Mouse (Mus musculus): ENCODE results near the gene Tspan18. TPM values are rescaled to one million over a fixed set of nuclear protein-coding genes. Genes with fewer than 3 reads are reported as not detected.
A peak's percentile ranks its signal among the peaks of the same experiment; 100 is the strongest.

The Tspan18 gene
- polyA plus RNA-seq (2012; rRNA removed): 10.7 and 12.2 TPM in 2 replicates

DNA sequence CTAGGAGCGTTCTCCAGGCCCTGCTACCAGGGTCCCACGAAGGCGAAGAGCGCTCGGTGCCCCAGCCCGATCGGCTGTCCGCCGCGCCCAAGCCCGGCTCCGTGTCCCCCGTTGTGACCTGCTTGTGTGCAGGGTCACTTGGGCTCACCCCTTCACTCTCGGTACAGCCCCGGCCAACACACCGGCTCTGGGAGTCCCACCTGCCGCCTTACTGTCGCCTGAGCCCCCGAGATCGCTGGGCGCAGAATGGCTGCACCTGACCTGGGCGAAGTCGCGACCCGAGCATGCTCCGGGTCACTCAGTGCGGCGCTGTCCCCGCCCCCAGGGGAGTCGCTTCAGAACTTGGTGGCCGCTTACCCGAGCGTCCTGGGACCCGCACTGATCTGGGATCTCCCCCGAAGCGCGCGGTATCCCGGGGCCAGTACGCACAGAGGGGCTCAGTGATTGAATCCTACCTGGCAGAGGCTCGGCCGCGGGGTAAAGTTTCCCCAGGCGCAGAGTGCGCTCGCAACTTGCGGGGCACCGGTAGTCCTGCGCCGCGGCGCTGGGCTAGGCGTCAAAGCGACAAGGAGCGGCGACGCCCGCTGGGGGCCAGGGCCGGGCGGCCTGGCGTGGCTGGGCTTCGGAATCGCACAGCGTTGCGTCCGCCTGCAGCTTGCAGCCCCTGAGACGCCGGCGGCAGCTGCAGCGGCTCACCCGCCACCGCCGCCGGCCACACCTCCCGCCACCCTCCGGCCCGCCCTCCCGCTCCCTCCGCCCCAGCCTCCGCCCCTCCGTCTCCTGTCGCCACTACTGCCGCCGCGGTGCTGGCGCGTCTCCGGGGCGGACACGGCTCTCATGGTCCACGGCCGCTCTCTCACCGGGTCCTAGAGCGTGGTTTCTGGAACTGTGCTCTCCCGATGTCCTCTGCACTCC is at the start of gene Tspan18:
Gene Tspan18 (minus strand): TSS at position 689 of the 915 bp plus-strand sequence.
- TF ChIP-seq CTCF (IDR thresholded peaks at IDR 0.05; ENCODE audit: borderline replicate concordance, control insufficient read depth, extremely low read depth, insufficient read depth, low read length, poor library complexity) (no peak), POLR2A (IDR thresholded peaks at IDR 0.05; ENCODE audit: control insufficient read depth, extremely low read depth, insufficient read depth, low read length, poor library complexity) (no peak)
- peak; percentile 42 for DNase-seq
- no peaks in the 10 kb centered on the region for H3K36me3 ChIP-seq (ENCODE audit: control insufficient read depth, insufficient read depth, low read length)
- H3K4me3 ChIP-seq (ENCODE audit: control insufficient read depth, insufficient read depth, low read length): peak within 1 kb of the TSS; percentile 44
- under 1% methylated on average over 93 of the region's 95 CpGs for WGBS
- H3K4me1 ChIP-seq (replicated peaks; ENCODE audit: control insufficient read depth, insufficient read depth, low read length): peaks cover 13% of the 10 kb centered on the region
- no peak within 1 kb of the TSS for H3K27ac ChIP-seq (ENCODE audit: control insufficient read depth, insufficient read depth, low read length)
- H3K27me3 ChIP-seq (ENCODE audit: control insufficient read depth, insufficient read depth, low read length): peaks cover 7% of the 10 kb centered on the region; the same call in 1 of the 2 replicates

DNA sequence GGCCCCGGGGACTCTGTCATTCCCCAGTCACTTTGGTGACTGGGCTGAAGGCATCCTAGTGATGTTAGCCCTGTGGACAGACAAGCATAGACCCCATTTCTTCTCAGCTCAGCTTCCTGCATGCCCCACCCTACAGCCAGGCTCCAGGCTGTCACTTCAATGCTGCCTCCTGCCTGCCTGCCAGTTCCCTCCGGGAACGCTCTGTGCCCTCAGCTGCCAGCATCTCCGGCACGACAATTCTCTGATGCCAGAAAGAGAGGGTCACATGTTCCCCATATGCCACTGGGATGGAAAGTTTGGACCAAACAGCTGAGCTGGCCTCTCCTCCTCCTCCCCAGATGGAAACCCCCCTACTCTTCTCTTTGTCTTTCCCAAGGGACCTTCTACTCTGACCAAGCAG is 49.5 kb upstream of the Tspan18 start:
- no peak for DNase-seq

DNA sequence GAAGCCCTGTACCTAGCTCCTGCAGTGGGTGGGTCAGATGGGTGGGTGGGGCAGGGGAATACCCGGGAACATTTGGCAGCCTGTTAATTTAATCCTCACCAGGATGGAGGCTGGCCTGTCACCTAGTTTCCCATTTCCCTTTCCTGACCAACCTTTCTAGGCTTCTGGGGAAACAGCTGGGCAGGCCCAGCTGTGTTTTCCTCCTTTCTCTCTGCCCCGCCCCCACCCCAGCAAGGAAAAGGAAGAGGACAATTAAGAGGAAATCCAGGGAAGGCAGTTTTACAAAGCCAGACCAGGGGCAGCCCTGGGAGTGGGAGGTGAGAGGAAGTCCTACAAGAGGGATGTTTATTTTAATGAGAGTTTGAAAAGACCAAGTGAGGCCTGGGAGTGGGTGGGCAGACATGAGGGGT is 46.4 kb upstream of the Tspan18 start:
- DNase-seq: no peak

More for the DNA sequence above, 49.5 kb upstream of the Tspan18 start:
- H3K27ac ChIP-seq (ENCODE audit: control insufficient read depth, insufficient read depth, low read length): no peak overlapping the region
- no peak for TF ChIP-seq CTCF (IDR thresholded peaks at IDR 0.05; ENCODE audit: borderline replicate concordance, control insufficient read depth, extremely low read depth, insufficient read depth, low read length, poor library complexity)
- no peak for TF ChIP-seq POLR2A (IDR thresholded peaks at IDR 0.05; ENCODE audit: control insufficient read depth, extremely low read depth, insufficient read depth, low read length, poor library complexity)
- H3K36me3 ChIP-seq (ENCODE audit: control insufficient read depth, insufficient read depth, low read length): no peaks in the 10 kb centered on the region
- no peak overlapping the region for H3K4me3 ChIP-seq (ENCODE audit: control insufficient read depth, insufficient read depth, low read length)
- H3K27me3 ChIP-seq (ENCODE audit: control insufficient read depth, insufficient read depth, low read length): no peaks in the 10 kb centered on the region
- WGBS: 95% methylated on average over 5 of the region's 5 CpGs
- H3K4me1 ChIP-seq (replicated peaks; ENCODE audit: control insufficient read depth, insufficient read depth, low read length): no peaks in the 10 kb centered on the region

DNA sequence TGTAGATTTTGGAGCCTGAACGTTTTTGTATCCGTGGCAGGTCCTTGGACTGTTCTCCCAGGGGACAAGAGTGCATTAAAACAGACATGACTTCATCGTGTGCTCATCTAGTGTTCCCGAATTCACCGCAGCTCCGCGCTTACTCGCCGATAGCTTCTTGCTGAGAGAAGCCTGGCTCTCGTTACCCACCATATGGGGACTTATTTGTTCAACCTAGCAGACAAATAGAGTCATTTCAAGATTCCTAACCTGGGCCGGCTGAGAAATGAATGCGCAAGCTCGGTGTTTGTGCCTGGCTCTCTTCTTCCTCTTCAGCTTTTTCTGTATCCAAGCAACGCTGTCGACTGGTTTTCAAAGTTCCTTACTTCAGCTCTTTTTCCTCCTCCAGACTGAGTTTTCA is 43.5 kb upstream of the Tspan18 start:
- no peak overlapping the region for H3K4me3 ChIP-seq (ENCODE audit: control insufficient read depth, insufficient read depth, low read length)
- H3K36me3 ChIP-seq (ENCODE audit: control insufficient read depth, insufficient read depth, low read length): no peaks in the 10 kb centered on the region
- no peaks in the 10 kb centered on the region for H3K27me3 ChIP-seq (ENCODE audit: control insufficient read depth, insufficient read depth, low read length)
- no peak overlapping the region for H3K27ac ChIP-seq (ENCODE audit: control insufficient read depth, insufficient read depth, low read length)
- 73% methylated on average over 15 of the region's 15 CpGs for WGBS
- DNase-seq: no peak
- TF ChIP-seq CTCF (IDR thresholded peaks at IDR 0.05; ENCODE audit: borderline replicate concordance, control insufficient read depth, extremely low read depth, insufficient read depth, low read length, poor library complexity) (no peak), POLR2A (IDR thresholded peaks at IDR 0.05; ENCODE audit: control insufficient read depth, extremely low read depth, insufficient read depth, low read length, poor library complexity) (no peak)
- no peaks in the 10 kb centered on the region for H3K4me1 ChIP-seq (replicated peaks; ENCODE audit: control insufficient read depth, insufficient read depth, low read length)

More for the DNA sequence above, 46.4 kb upstream of the Tspan18 start:
- Histone ChIP-seq H3K27me3 (ENCODE audit: control insufficient read depth, insufficient read depth, low read length) (no peaks in the 10 kb centered on the region), H3K36me3 (ENCODE audit: control insufficient read depth, insufficient read depth, low read length) (no peaks in the 10 kb centered on the region), H3K4me3 (ENCODE audit: control insufficient read depth, insufficient read depth, low read length) (no peak overlapping the region), H3K27ac (ENCODE audit: control insufficient read depth, insufficient read depth, low read length) (no peak overlapping the region), H3K4me1 (replicated peaks; ENCODE audit: control insufficient read depth, insufficient read depth, low read length) (no peaks in the 10 kb centered on the region)
- no peak for TF ChIP-seq POLR2A (IDR thresholded peaks at IDR 0.05; ENCODE audit: control insufficient read depth, extremely low read depth, insufficient read depth, low read length, poor library complexity)
- TF ChIP-seq CTCF (IDR thresholded peaks at IDR 0.05; ENCODE audit: borderline replicate concordance, control insufficient read depth, extremely low read depth, insufficient read depth, low read length, poor library complexity): no peak
- WGBS: 51% methylated on average over 2 of the region's 2 CpGs

DNA sequence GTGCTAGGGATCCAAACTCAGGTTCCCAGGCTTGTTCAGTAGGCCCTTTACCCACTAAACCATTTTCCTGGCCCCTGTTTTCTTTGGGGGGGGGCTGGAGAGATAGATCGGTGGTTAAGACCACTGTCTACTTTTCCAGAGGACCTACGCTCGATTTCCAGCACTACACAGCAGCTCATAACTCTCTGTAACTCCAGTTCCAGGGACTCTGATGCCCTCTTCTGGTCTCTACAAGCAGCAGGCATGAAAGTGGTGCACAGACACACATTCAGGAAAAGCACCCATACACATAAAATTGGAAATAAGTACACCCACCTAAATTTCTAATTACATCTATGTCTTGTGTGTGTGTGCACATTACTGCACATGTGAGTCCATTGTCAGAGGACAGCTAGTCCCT is 42.9 kb upstream of the Tspan18 start:
- TF ChIP-seq CTCF (IDR thresholded peaks at IDR 0.05; ENCODE audit: borderline replicate concordance, control insufficient read depth, extremely low read depth, insufficient read depth, low read length, poor library complexity) (no peak), POLR2A (IDR thresholded peaks at IDR 0.05; ENCODE audit: control insufficient read depth, extremely low read depth, insufficient read depth, low read length, poor library complexity) (no peak)
- Histone ChIP-seq H3K27ac (ENCODE audit: control insufficient read depth, insufficient read depth, low read length) (no peak overlapping the region), H3K27me3 (ENCODE audit: control insufficient read depth, insufficient read depth, low read length) (no peaks in the 10 kb centered on the region), H3K4me3 (ENCODE audit: control insufficient read depth, insufficient read depth, low read length) (no peak overlapping the region), H3K36me3 (ENCODE audit: control insufficient read depth, insufficient read depth, low read length) (no peaks in the 10 kb centered on the region), H3K4me1 (replicated peaks; ENCODE audit: control insufficient read depth, insufficient read depth, low read length) (no peaks in the 10 kb centered on the region)
- whole genome bisulfite sequencing: over 99% methylated on average over 3 of the region's 3 CpGs
- no peak for DNase-seq

DNA sequence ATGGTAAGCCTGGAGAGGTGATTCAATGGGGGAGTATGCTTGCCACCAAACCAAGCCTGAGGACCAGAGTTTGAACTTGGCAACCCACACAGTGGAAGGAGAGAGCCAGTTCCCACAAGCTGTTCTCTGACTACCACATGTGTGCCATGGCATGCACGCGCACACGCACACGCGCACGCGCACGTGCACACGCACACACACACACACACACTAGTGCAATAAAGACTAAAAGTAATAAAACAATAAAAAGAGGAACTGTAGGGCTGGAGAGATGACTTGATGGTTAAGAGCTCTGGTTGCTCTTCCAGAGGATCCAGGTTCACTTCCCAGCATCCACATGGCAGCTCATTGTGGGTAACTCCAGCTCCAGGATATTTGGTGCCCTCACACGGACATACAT is 38.6 kb upstream of the Tspan18 start:
- 92% methylated on average over 10 of the region's 10 CpGs for WGBS
- TF ChIP-seq CTCF (IDR thresholded peaks at IDR 0.05; ENCODE audit: borderline replicate concordance, control insufficient read depth, extremely low read depth, insufficient read depth, low read length, poor library complexity): no peak
- no peak for TF ChIP-seq POLR2A (IDR thresholded peaks at IDR 0.05; ENCODE audit: control insufficient read depth, extremely low read depth, insufficient read depth, low read length, poor library complexity)
- DNase-seq: no peak
- H3K4me3 ChIP-seq (ENCODE audit: control insufficient read depth, insufficient read depth, low read length): no peak overlapping the region
- H3K27ac ChIP-seq (ENCODE audit: control insufficient read depth, insufficient read depth, low read length): no peak overlapping the region
- no peaks in the 10 kb centered on the region for H3K36me3 ChIP-seq (ENCODE audit: control insufficient read depth, insufficient read depth, low read length)
- H3K4me1 ChIP-seq (replicated peaks; ENCODE audit: control insufficient read depth, insufficient read depth, low read length): no peaks in the 10 kb centered on the region
- H3K27me3 ChIP-seq (ENCODE audit: control insufficient read depth, insufficient read depth, low read length): no peaks in the 10 kb centered on the region
